Mouse (Mus musculus): ENCODE data around the gene Cadps. TPM values are rescaled to one million over a fixed set of nuclear protein-coding genes. Genes with fewer than 3 reads are reported as not detected.

The Cadps gene
- polyA plus RNA-seq, 1 experiment from 2014 or later: not detected

GRCm38 (mm10) chr14:12344061-12344745, 478.7 kb downstream of the Cadps start:
- Histone ChIP-seq H3K36me3 (ENCODE audit: inconsistent target) (no peaks in the 10 kb centered on the region), H3K4me3 (ENCODE audit: inconsistent target) (no peak overlapping the region), H3K79me2 (ENCODE audit: inconsistent target) (no peaks in the 10 kb centered on the region), H3K27ac (no peak overlapping the region)
- 9% methylated on average over 24 of the region's 24 CpGs for WGBS (ENCODE audit: missing documents)

GRCm38 (mm10) chr14:12343451-12343941, 479.4 kb downstream of the Cadps start:
- Histone ChIP-seq H3K4me3 (ENCODE audit: inconsistent target) (no peak overlapping the region), H3K36me3 (ENCODE audit: inconsistent target) (no peaks in the 10 kb centered on the region), H3K27ac (no peak overlapping the region), H3K79me2 (ENCODE audit: inconsistent target) (no peaks in the 10 kb centered on the region)
- WGBS (ENCODE audit: missing documents): 13% methylated on average over 20 of the region's 20 CpGs

GRCm38 (mm10) chr14:12342458-12343131, 480.3 kb downstream of the Cadps start:
- H3K79me2 ChIP-seq (ENCODE audit: inconsistent target): no peaks in the 10 kb centered on the region
- 11% methylated on average over 23 of the region's 23 CpGs for WGBS (ENCODE audit: missing documents)
- H3K27ac ChIP-seq: no peak overlapping the region

GRCm38 (mm10) chr14:12341789-12342457, 481.0 kb downstream of the Cadps start:
- H3K36me3 ChIP-seq (ENCODE audit: inconsistent target): no peaks in the 10 kb centered on the region
- no peaks in the 10 kb centered on the region for H3K79me2 ChIP-seq (ENCODE audit: inconsistent target)
- no peak overlapping the region for H3K27ac ChIP-seq
- no peak overlapping the region for H3K4me3 ChIP-seq (ENCODE audit: inconsistent target)
- 11% methylated on average over 23 of the region's 24 CpGs for WGBS (ENCODE audit: missing documents)

More at GRCm38 (mm10) chr14:12342458-12343131, 480.3 kb downstream of the Cadps start:
- no peak overlapping the region for H3K4me3 ChIP-seq (ENCODE audit: inconsistent target)
- H3K36me3 ChIP-seq (ENCODE audit: inconsistent target): no peaks in the 10 kb centered on the region

GRCm38 (mm10) chr14:12341075-12341788, 481.6 kb downstream of the Cadps start:
- H3K27ac ChIP-seq: no peak overlapping the region
- H3K79me2 ChIP-seq (ENCODE audit: inconsistent target): no peaks in the 10 kb centered on the region
- H3K4me3 ChIP-seq (ENCODE audit: inconsistent target): no peak overlapping the region
- WGBS (ENCODE audit: missing documents): 3% methylated on average over 42 of the region's 42 CpGs
- H3K36me3 ChIP-seq (ENCODE audit: inconsistent target): no peaks in the 10 kb centered on the region

- Histone ChIP-seq H3K79me2 (ENCODE audit: inconsistent target) (no peaks in the 10 kb centered on the region), H3K4me3 (ENCODE audit: inconsistent target) (no peak overlapping the region), H3K36me3 (ENCODE audit: inconsistent target) (no peaks in the 10 kb centered on the region), H3K27ac (no peak overlapping the region)
- 2% methylated on average over 18 of the region's 19 CpGs for WGBS (ENCODE audit: missing documents)
These were observed 482.4 kb downstream of the Cadps start for GRCm38 (mm10) chr14:12340238-12341074.

- H3K79me2 ChIP-seq (ENCODE audit: inconsistent target): no peaks in the 10 kb centered on the region
- no peak overlapping the region for H3K4me3 ChIP-seq (ENCODE audit: inconsistent target)
- WGBS (ENCODE audit: missing documents): 13% methylated on average over 10 of the region's 10 CpGs
- no peak overlapping the region for H3K27ac ChIP-seq
- no peaks in the 10 kb centered on the region for H3K36me3 ChIP-seq (ENCODE audit: inconsistent target)
These were observed 483.9 kb downstream of the Cadps start for GRCm38 (mm10) chr14:12338811-12339565.

- no peaks in the 10 kb centered on the region for H3K79me2 ChIP-seq (ENCODE audit: inconsistent target)
- no peaks in the 10 kb centered on the region for H3K36me3 ChIP-seq (ENCODE audit: inconsistent target)
- WGBS (ENCODE audit: missing documents): 16% methylated on average over 16 of the region's 16 CpGs
- H3K4me3 ChIP-seq (ENCODE audit: inconsistent target): no peak overlapping the region
- no peak overlapping the region for H3K27ac ChIP-seq
These were observed 484.7 kb downstream of the Cadps start for GRCm38 (mm10) chr14:12337998-12338809.

- Histone ChIP-seq H3K36me3 (ENCODE audit: inconsistent target) (no peaks in the 10 kb centered on the region), H3K27ac (no peak overlapping the region), H3K79me2 (ENCODE audit: inconsistent target) (no peaks in the 10 kb centered on the region), H3K4me3 (ENCODE audit: inconsistent target) (no peak overlapping the region)
- WGBS (ENCODE audit: missing documents): 19% methylated on average over 8 of the region's 8 CpGs
These were observed 485.4 kb downstream of the Cadps start for GRCm38 (mm10) chr14:12337421-12337997.

- H3K4me3 ChIP-seq (ENCODE audit: inconsistent target): no peak overlapping the region
- no peaks in the 10 kb centered on the region for H3K36me3 ChIP-seq (ENCODE audit: inconsistent target)
- WGBS (ENCODE audit: missing documents): 39% methylated on average over 7 of the region's 7 CpGs
- H3K79me2 ChIP-seq (ENCODE audit: inconsistent target): no peaks in the 10 kb centered on the region
- no peak overlapping the region for H3K27ac ChIP-seq
These were observed 488.0 kb downstream of the Cadps start for GRCm38 (mm10) chr14:12334925-12335324.

- H3K79me2 ChIP-seq (ENCODE audit: inconsistent target): no peaks in the 10 kb centered on the region
- WGBS (ENCODE audit: missing documents): 84% methylated on average over 7 of the region's 7 CpGs
- H3K27ac ChIP-seq: no peak overlapping the region
- no peak overlapping the region for H3K4me3 ChIP-seq (ENCODE audit: inconsistent target)
- H3K36me3 ChIP-seq (ENCODE audit: inconsistent target): no peaks in the 10 kb centered on the region
These were observed 489.3 kb downstream of the Cadps start for GRCm38 (mm10) chr14:12333622-12334021.

Measured in macrophage (primary cell).